Mouse (Mus musculus): ENCODE results near the gene Mpi. TPM values are rescaled to one million over a fixed set of nuclear protein-coding genes. Genes with fewer than 3 reads are reported as not detected.

Mpi gene
- polyA plus RNA-seq, 1 experiment from 2014 or later, result 58.8 TPM

DNA sequence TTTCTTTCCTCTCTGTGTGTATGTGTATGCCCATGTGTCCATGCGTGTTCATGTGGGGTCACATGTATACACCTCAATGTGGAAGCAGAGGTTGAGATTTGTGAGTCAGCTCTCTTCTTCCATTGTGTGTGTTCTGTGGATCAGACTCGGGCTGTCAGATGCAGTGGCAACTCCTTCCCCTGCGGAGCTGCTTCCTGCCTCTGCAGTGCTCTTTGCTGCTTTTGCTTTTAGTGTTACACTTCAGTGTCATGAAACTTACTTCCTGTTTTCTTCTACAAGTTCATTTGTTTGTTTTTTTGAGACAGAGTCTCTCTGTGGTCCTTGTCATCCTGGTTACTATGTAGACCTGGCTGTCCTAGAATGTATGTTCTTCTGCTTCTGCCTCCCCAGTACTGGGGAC lies 32.4 kb upstream of the Mpi start:
- no peaks in the 10 kb centered on the region for H3K9me3 ChIP-seq
- no peaks in the 10 kb centered on the region for H3K27me3 ChIP-seq
- 83% methylated on average over 3 of the region's 3 CpGs for WGBS
- peaks cover 8% of the 10 kb centered on the region for H3K4me1 ChIP-seq
- no peak overlapping the region for H3K9ac ChIP-seq
- no peak overlapping the region for H3K4me3 ChIP-seq
- no peak overlapping the region for H3K27ac ChIP-seq
- peaks cover 67% of the 10 kb centered on the region for H3K36me3 ChIP-seq
- ATAC-seq (ENCODE audit: low FRiP score, low read depth), result no peak
- no peak overlapping the region for H3K4me2 ChIP-seq (replicated peaks)

DNA sequence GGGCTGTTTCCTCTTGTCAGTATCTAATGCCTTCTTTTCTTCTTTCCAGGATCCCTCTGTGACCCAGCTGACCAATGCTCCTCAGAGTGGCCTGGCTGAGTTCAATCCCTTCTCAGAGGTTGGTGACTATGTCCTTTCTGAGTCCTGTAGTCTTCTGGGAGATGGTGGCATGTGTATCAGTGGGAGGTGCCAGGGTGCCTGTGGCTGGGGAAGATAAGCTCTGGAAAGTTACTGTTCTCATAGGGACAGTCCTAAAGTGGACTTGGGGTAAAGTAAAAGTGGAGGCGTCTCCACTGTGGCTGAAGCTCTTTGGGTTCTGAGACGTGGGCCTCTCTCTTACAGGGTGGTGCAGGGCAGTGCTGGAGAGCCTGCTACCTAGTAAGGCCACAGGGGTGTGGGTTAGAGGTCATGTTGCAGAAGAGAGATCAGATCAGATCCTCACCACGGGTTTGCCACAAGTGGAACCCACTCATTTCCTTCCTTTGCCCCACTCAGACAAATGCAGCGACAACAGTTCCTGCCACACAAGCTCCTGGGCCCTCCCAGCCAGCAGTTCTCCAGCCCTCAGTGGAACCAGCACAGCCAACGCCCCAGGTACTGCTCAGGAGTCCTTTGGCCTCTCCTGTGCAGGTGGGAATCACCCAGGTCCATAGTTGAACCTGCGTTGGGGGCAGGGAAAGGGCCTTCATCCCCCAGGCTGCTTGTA lies 24.7 kb upstream of the Mpi start:
- Histone ChIP-seq H3K9me3 (no peaks in the 10 kb centered on the region), H3K36me3 (peaks cover 67% of the 10 kb centered on the region), H3K4me3 (no peak overlapping the region), H3K9ac (no peak overlapping the region), H3K4me2 (replicated peaks) (no peak overlapping the region), H3K27ac (no peak overlapping the region), H3K4me1 (no peaks in the 10 kb centered on the region), H3K27me3 (no peaks in the 10 kb centered on the region)
- no peak for ATAC-seq (ENCODE audit: low FRiP score, low read depth)
- WGBS, result 83% methylated on average over 6 of the region's 6 CpGs

DNA sequence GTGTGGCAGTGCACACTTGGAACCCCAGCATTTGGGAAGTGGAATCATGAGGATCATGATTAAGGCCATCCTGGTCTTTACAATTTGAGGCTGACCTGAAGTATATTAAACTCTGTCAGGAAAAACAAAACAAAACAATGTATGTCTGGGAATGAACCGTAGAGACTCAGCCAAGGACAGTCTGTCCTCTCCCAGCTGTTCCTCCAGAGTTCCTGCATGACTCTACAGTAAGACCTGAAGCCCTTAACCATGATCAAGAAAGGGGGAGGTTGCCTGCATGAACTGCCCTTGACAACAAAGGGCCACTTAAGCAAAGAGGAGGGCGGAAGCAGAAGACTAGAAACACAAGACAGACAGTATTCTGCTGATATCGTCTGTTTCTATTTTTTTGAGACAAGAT lies 23.0 kb upstream of the Mpi start:
- WGBS, result 86% methylated on average over 3 of the region's 3 CpGs
- Histone ChIP-seq H3K4me3 (no peak overlapping the region), H3K9ac (no peak overlapping the region), H3K27me3 (no peaks in the 10 kb centered on the region), H3K9me3 (no peaks in the 10 kb centered on the region), H3K4me2 (replicated peaks) (no peak overlapping the region), H3K27ac (no peak overlapping the region), H3K4me1 (no peaks in the 10 kb centered on the region), H3K36me3 (peaks cover 63% of the 10 kb centered on the region)
- no peak for ATAC-seq (ENCODE audit: low FRiP score, low read depth)

DNA sequence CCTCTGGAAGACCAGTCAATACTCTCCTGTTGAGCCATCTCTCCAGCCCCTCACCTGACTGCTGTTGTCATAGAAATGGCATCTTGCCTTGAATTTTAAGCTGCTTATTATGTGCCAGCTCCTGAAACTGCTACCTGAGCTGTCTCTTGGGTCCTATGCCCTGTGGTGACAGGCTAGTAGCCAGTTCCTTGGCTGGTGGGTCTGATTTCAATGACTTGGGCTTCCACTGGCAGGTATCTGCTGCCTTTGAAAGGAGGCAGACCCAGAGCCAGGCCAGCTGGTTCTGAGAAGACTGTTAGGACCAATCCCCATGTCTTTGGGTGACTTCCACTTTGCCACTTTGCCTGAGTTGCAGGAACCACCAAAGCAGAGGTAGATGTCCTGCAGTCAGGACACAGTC lies 21.8 kb upstream of the Mpi start:
- no peak for ATAC-seq (ENCODE audit: low FRiP score, low read depth)
- Histone ChIP-seq H3K9me3 (no peaks in the 10 kb centered on the region), H3K9ac (no peak overlapping the region), H3K4me2 (replicated peaks) (no peak overlapping the region), H3K36me3 (peaks cover 61% of the 10 kb centered on the region), H3K4me3 (no peak overlapping the region), H3K27ac (no peak overlapping the region), H3K27me3 (no peaks in the 10 kb centered on the region), H3K4me1 (no peaks in the 10 kb centered on the region)

DNA sequence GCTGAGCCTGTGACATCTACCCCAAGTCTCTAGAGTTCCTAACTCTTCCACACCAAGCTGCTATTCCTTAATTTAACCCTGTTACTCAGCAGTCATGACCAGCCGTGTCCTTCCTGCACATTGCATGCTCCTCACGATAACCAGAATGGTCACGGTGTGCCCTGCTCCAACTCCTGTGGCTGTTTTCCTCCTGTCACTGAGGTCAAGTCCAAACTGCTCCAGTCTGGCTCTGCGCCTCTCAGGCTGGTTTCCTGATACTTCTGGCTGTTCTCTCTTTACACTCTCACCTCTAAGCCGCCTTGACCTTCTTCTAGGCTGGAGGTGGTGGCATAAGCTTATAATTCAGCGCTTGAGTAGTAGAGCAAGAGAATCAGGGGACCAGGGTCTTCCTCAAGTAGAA lies 15.9 kb upstream of the Mpi start:
- no peak for ATAC-seq (ENCODE audit: low FRiP score, low read depth)
- no peak overlapping the region for H3K27ac ChIP-seq
- no peaks in the 10 kb centered on the region for H3K9me3 ChIP-seq
- no peaks in the 10 kb centered on the region for H3K27me3 ChIP-seq
- H3K4me1 ChIP-seq, result peaks cover 28% of the 10 kb centered on the region
- no peak overlapping the region for H3K4me3 ChIP-seq
- no peak overlapping the region for H3K4me2 ChIP-seq (replicated peaks)
- no peak overlapping the region for H3K9ac ChIP-seq
- H3K36me3 ChIP-seq, result peaks cover 46% of the 10 kb centered on the region
- 94% methylated on average over 6 of the region's 6 CpGs for WGBS

DNA sequence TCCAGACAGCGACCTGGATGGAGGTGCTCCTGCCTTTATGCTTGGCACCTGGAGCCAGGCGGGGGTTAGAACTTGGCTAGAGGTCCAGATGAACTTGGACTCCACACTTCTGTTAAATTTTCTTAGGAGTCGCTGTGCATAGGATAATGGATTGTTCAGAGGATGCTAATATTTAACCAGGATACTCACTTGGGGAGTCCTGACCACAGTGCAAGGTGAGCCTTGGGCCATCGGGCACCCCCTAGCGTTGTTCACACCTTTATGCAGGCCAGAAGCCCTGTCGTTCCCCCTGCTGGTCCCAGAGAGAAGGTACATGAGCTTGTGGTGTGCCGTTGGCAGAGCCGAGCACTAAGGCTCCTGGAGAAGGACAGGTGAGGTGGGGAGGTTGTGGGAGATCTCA lies 14.3 kb upstream of the Mpi start:
- ATAC-seq (ENCODE audit: low FRiP score, low read depth), result no peak
- Histone ChIP-seq H3K9me3 (no peaks in the 10 kb centered on the region), H3K27me3 (no peaks in the 10 kb centered on the region), H3K36me3 (peaks cover 36% of the 10 kb centered on the region), H3K4me3 (no peak overlapping the region), H3K27ac (peak overlapping the region; percentile 81), H3K4me2 (replicated peaks) (no peak overlapping the region), H3K4me1 (peaks cover 45% of the 10 kb centered on the region), H3K9ac (no peak overlapping the region)
- 49% methylated on average over 8 of the region's 8 CpGs for WGBS

DNA sequence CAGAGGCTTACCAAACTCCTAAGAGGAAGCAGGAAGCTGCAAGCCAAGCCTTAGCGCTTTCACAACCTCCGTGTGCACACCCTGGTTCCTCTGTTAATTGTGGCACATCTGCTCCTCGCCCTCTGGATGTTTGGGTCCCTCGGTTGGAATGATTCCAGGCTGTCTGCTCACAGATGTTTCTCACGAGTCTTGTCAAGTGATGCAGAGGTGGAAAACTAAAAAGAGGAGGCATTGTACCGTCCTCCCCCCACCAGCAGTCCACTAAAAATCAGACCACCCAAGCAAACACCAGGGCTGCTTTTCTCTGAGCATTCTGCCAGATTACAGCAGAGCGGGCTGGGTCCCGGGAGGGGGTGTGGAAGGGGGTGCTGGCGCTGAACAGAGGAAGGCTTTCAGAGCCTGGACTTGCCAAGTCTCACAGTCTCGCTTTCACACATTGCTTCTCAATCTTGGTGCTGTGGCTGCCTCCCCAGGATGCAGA lies 13.2 kb upstream of the Mpi start:
- peaks cover 29% of the 10 kb centered on the region for H3K36me3 ChIP-seq
- no peaks in the 10 kb centered on the region for H3K27me3 ChIP-seq
- 31% methylated on average over 10 of the region's 10 CpGs for WGBS
- peak overlapping the region; percentile 10; the same call in 1 of the 2 replicates for H3K9ac ChIP-seq
- peak overlapping the region; percentile 38 for H3K4me2 ChIP-seq (replicated peaks)
- peaks cover 52% of the 10 kb centered on the region for H3K4me1 ChIP-seq
- ATAC-seq (ENCODE audit: low FRiP score, low read depth), result peak; percentile 66
- no peaks in the 10 kb centered on the region for H3K9me3 ChIP-seq
- no peak overlapping the region for H3K4me3 ChIP-seq
- peak overlapping the region; percentile 81 for H3K27ac ChIP-seq

DNA sequence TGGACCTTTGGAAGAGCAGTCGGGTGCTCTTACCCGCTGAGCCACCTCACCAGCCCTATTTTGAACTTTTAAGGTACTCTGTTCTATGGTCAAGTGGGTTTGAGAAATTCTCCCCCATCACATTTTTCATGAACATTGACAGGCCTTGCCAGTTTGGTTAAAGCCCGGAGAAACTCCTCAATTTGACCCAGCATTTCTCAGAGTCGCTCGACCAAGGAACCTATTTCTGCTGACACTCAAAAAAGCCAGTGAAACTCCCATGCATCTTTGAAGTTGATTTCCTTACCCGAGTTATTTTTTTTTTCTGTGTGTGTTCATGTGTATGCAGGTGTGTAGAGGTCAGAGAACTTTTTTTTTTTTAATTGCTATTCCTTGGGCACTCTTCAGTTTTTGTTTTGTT lies 12.0 kb upstream of the Mpi start:
- H3K4me2 ChIP-seq (replicated peaks), result no peak overlapping the region
- no peaks in the 10 kb centered on the region for H3K9me3 ChIP-seq
- no peak overlapping the region for H3K9ac ChIP-seq
- H3K36me3 ChIP-seq, result peaks cover 20% of the 10 kb centered on the region
- ATAC-seq (ENCODE audit: low FRiP score, low read depth), result no peak
- no peak overlapping the region; the same call in 1 of the 2 replicates for H3K27ac ChIP-seq
- H3K4me3 ChIP-seq, result no peak overlapping the region
- H3K4me1 ChIP-seq, result peaks cover 56% of the 10 kb centered on the region
- 87% methylated on average over 6 of the region's 6 CpGs for WGBS
- no peaks in the 10 kb centered on the region for H3K27me3 ChIP-seq

DNA sequence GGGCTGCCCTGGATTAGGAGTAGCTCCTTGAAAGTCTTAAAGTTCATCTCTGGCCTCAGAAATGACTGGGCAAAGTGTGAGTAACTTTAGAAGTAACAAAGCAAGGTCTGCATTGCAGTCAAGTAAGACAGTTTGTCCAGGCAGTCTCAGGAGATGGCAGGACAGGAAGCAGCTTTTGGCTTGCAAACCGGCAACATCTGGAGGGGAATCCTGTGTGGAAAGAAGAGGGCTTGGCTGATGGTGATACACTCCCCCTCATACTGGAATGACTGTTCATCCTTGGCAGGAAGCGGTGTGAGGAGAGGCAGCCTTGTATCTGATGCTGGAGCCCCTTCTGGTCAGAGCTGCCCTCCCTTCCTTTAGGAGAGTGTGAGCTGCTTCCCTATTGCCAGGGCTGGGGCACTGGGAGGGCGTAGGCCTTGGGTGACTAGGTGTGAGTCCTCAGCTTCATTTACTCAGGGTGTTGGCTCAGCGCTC lies 10.4 kb upstream of the Mpi start:
- H3K4me3 ChIP-seq, result no peak overlapping the region
- H3K9me3 ChIP-seq, result no peaks in the 10 kb centered on the region
- H3K4me2 ChIP-seq (replicated peaks), result peak overlapping the region; percentile 34
- WGBS, result 66% methylated on average over 4 of the region's 4 CpGs
- H3K4me1 ChIP-seq, result peaks cover 56% of the 10 kb centered on the region
- no peak for ATAC-seq (ENCODE audit: low FRiP score, low read depth)
- no peak overlapping the region for H3K27ac ChIP-seq
- peak overlapping the region; percentile 55; the same call in 1 of the 2 replicates for H3K9ac ChIP-seq
- H3K27me3 ChIP-seq, result peaks cover 2% of the 10 kb centered on the region; the same call in 1 of the 2 replicates
- peaks cover 3% of the 10 kb centered on the region; the same call in 1 of the 2 replicates for H3K36me3 ChIP-seq

DNA sequence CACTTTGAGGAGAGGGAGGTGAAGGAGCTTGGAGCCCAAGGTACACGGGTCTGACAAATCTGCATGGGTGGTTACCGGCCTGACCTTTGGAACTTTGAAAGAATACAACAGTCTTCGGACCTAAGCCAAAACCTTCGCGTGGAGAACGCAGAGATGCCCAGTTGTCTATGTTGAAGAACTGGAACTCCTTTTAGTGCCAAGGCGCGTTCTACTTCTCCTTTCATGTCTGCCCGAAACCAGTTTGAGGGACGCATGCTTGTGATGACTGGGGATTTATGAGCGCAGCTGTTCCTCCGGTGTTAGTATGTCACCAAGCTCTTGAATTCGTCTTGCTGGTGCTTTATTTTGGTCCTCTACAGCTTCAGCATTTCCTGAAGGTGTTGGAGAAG lies 9.1 kb upstream of the Mpi start:
- Histone ChIP-seq H3K4me3 (peak overlapping the region; percentile 60), H3K9me3 (no peaks in the 10 kb centered on the region), H3K4me1 (peaks cover 49% of the 10 kb centered on the region), H3K36me3 (no peaks in the 10 kb centered on the region), H3K9ac (peak overlapping the region; percentile 67), H3K27ac (peak overlapping the region; percentile 33; the same call in 1 of the 2 replicates), H3K27me3 (peaks cover 2% of the 10 kb centered on the region; the same call in 1 of the 2 replicates), H3K4me2 (replicated peaks) (peak overlapping the region; percentile 77)
- 76% methylated on average over 13 of the region's 13 CpGs for WGBS
- ATAC-seq (ENCODE audit: low FRiP score, low read depth), result no peak

DNA sequence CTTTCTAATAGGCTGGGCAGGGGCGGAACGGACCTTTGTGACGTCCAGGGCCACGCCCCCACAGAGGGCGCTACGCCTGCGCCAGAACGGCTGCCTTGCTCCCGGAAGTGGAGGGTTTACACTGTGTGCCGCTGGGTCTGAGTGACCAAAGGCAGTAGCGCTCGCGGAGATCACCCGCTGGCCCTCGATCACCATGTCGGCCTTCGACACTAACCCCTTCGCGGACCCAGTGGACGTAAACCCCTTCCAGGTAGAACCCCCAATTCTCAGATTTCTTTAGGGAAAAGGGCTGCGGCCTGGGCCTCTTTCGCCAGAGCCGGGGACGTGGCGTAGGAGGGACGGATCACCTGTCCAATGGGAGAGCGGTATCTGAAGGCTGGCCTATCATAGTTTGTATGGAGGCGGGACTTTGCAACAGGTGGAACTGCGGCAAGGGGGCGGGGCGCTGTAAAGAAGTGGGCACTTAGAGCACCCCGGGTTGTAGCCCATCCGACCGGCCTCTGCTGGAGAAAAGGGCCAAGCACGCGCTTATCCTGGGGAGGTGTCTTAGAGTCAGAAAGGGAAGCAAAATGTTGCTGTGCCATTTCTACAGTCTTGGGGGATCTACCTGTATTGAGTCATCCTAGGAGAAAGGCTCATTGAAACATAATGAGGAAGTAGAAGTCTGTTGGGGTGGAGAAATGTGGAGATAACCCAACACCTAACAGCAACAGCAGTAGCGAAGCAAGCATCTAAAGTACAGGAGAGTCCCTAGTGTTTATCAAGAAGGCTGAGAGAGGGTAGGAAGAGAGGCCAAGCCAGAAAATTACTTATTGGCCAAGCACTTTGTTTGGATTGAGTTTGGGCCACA lies 8.5 kb upstream of the Mpi start, which contains the start of gene Scamp2:
TSS of gene Scamp2 (plus strand) at position 83 of the 850 bp plus-strand sequence.
- ATAC-seq (ENCODE audit: low FRiP score, low read depth), result peak; percentile 99
- H3K27ac ChIP-seq, result peak within 1 kb of the TSS; percentile 39; the same call in 1 of the 2 replicates

DNA sequence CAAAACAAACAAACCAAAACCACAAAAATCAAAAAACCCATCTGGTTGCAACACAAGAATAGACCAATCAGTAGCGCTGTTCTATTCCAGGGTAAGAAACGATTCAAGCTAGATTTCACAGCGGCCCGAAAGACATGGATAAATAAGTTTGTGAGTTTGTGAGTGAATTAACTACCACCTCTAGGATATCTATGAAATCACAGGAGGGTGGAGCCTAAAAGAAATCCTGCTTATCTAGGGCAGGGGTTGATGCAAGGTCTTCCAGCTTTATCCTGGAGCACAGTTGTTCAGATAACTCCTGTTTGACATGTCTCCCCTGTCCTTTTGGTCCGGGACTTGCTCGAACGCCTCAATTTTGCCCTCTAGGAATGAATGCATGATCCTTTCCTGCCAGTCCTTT lies 7.7 kb upstream of the Mpi start:
- H3K9ac ChIP-seq, result peak overlapping the region; percentile 67
- H3K4me3 ChIP-seq, result peak overlapping the region; percentile 60
- ATAC-seq (ENCODE audit: low FRiP score, low read depth), result no peak
- peak overlapping the region; percentile 39; the same call in 1 of the 2 replicates for H3K27ac ChIP-seq
- 28% methylated on average over 7 of the region's 7 CpGs for WGBS
- no peaks in the 10 kb centered on the region for H3K9me3 ChIP-seq
- H3K4me2 ChIP-seq (replicated peaks), result peak overlapping the region; percentile 77
- H3K27me3 ChIP-seq, result peaks cover 2% of the 10 kb centered on the region; the same call in 1 of the 2 replicates
- peaks cover 34% of the 10 kb centered on the region for H3K4me1 ChIP-seq
- H3K36me3 ChIP-seq, result no peaks in the 10 kb centered on the region

More for the DNA sequence above, 8.5 kb upstream of the Mpi start, which contains the start of gene Scamp2:
- H3K27me3 ChIP-seq, result peaks cover 2% of the 10 kb centered on the region; the same call in 1 of the 2 replicates
- 1% methylated on average over 37 of the region's 37 CpGs for WGBS
- H3K9me3 ChIP-seq, result no peaks in the 10 kb centered on the region
- peak within 1 kb of the TSS; percentile 60 for H3K4me3 ChIP-seq
- peak within 1 kb of the TSS; percentile 77 for H3K4me2 ChIP-seq (replicated peaks)
- H3K9ac ChIP-seq, result peak within 1 kb of the TSS; percentile 67
- peaks cover 43% of the 10 kb centered on the region for H3K4me1 ChIP-seq
- no peaks in the 10 kb centered on the region for H3K36me3 ChIP-seq

All from limb, embryonic 13.5 days (tissue).